Comparison of ENCODE assay signal across 10 mouse cellular contexts in the genomic region with DNA sequence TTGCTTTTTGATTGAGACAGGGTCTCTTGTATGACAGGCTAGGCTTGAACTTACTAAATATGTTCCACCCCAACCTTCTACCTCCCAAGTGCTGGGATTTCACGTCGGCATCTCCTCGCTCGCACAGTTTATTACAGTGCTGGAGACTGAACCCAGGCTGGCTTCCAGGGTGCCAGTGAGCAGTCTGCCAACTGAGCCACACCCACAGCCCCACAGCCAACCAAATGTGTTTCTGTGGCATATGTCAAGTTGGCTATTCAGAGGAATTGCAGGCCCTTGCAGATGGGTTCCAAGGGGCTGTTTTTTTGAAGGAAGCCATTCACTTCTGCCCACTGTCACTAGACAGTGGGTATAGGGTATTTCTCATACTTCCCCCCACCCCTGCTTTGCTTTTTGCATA. TPM values are rescaled to one million over a fixed set of nuclear protein-coding genes. Genes with fewer than 3 reads are reported as not detected.
DNase-seq lines count a peak whose midpoint lies in the region; TF ChIP-seq lines count a peak whose summit lies in the region.
"Had no signal": no experiment of that assay in that cellular context is flagged by ENCODE, and none has a peak within 500 bp of the region (broad histone marks: within the 10 kb centered on the region; RNA-seq: fewer than 3 reads in every experiment).

No protein-coding gene starts in this region.

- H3K9me3 ChIP-seq in CH12.LX (replicated peaks; ENCODE audit: low read length): no peaks in the 10 kb centered on the region
- H3K9me3 ChIP-seq: embryonic facial prominence, embryonic 13.5 days had no signal

- H3K4me2 ChIP-seq in CH12.LX (ENCODE audit: insufficient read depth, low read depth, poor library complexity, severe bottlenecking): peak overlapping the region; percentile 1; the same call in 1 of the 2 replicates
- H3K4me2 ChIP-seq: embryonic facial prominence, embryonic 13.5 days had no signal

- TF ChIP-seq POLR2A in heart, adult 2 months (IDR thresholded peaks at IDR 0.05; ENCODE audit: insufficient read depth, low read depth, low read length): no peak
- TF ChIP-seq POLR2A in CH12.LX (IDR thresholded peaks at IDR 0.05; ENCODE audit: low read depth, low read length): no peak

- in situ Hi-C loops in CH12.LX (cut with MboI; ENCODE audit: low pct_ligation_motif_present, low pct_unique_long_range_greater_than_20kb, low sequenced_read_pairs): no loop called here

- DNase-seq in heart, adult 2 months: peak; percentile 60 to 73
- DNase-seq in heart, postnatal 25 days (ENCODE audit: low spot score): no peak
- no peak for DNase-seq in CH12.LX (ENCODE audit: extremely low read depth)
- DNase-seq in heart, postnatal 4 days: peak; percentile 57
- DNase-seq in thymus, postnatal 0 days (ENCODE audit: low spot score): no peak
- DNase-seq in left cerebral cortex, adult 2 months (ENCODE audit: extremely low spot score in 1 of 2, low spot score in 2 of 2): no peak
- DNase-seq in frontal cortex, postnatal 36 days (ENCODE audit: low spot score in 2 of 2): no peak

- TF ChIP-seq EP300 in heart, adult 2 months (IDR thresholded peaks at IDR 0.05; ENCODE audit: insufficient read depth, low read depth, low read length): no peak
- no peak for TF ChIP-seq EP300 in CH12.LX (IDR thresholded peaks at IDR 0.05; ENCODE audit: low read length)

- H3K9ac ChIP-seq in heart, adult 2 months (ENCODE audit: low read depth, low read length): no peak overlapping the region
- H3K9ac ChIP-seq in CH12.LX (ENCODE audit: insufficient read depth, low read depth): no peak overlapping the region
- H3K9ac ChIP-seq: embryonic facial prominence, embryonic 13.5 days; liver, embryonic 14.5 days had no signal

- peaks cover 38% of the 10 kb centered on the region for H3K4me1 ChIP-seq in heart, adult 2 months (ENCODE audit: control insufficient read depth, insufficient read depth, low read length)
- peaks cover 46 to 93% of the 10 kb centered on the region in 2 experiments for H3K4me1 ChIP-seq in CH12.LX (ENCODE audit: control insufficient read depth in 1 of 2, insufficient read depth in 2 of 2)
- peaks cover 54% of the 10 kb centered on the region for H3K4me1 ChIP-seq in brown adipose tissue, adult 24 weeks (ENCODE audit: control insufficient read depth, insufficient read depth, insufficient read length, low read length)

- no peak for TF ChIP-seq CTCF in heart, adult 2 months (IDR thresholded peaks at IDR 0.05)
- no peak for TF ChIP-seq CTCF in CH12.LX (conservative IDR thresholded peaks at IDR 0.05 in 1 of 2, IDR thresholded peaks at IDR 0.05 in 1 of 2; ENCODE audit: low read depth in 2 of 2, low read length in 2 of 2)
- no peak for TF ChIP-seq CTCF in left cerebral cortex, adult 2 months (IDR thresholded peaks at IDR 0.05)

- no peaks in the 10 kb centered on the region for H3K27me3 ChIP-seq in heart, adult 2 months (ENCODE audit: control insufficient read depth, insufficient read depth, low read length)
- no peaks in the 10 kb centered on the region for H3K27me3 ChIP-seq in CH12.LX (replicated peaks)
- H3K27me3 ChIP-seq: embryonic facial prominence, embryonic 13.5 days had no signal

- H3K36me3 ChIP-seq in heart, adult 2 months (ENCODE audit: control insufficient read depth, insufficient read depth, low read length): peaks cover 26% of the 10 kb centered on the region
- peaks cover 0 to 29% of the 10 kb centered on the region in 2 experiments for H3K36me3 ChIP-seq in CH12.LX (replicated peaks in 1 of 2; ENCODE audit: control insufficient read depth in 1 of 2, insufficient read depth in 1 of 2, low read length in 1 of 2)

- 59% methylated on average over 4 of the region's 4 CpGs for WGBS in heart, adult 2 months

- H3K4me3 ChIP-seq in heart, adult 2 months: no peak overlapping the region
- no peak overlapping the region for H3K4me3 ChIP-seq in CH12.LX (replicated peaks in 1 of 3; ENCODE audit: low read depth in 2 of 3, low read length in 2 of 3, poor library complexity in 1 of 3)
- H3K4me3 ChIP-seq in brown adipose tissue, adult 24 weeks (ENCODE audit: insufficient read depth, low read depth, low read length): no peak overlapping the region
- no peak overlapping the region for H3K4me3 ChIP-seq in left cerebral cortex, adult 2 months
- H3K4me3 ChIP-seq: embryonic facial prominence, embryonic 13.5 days had no signal

- dilution Hi-C loops in CH12.LX (cut with MboI; ENCODE audit: extremely low pct_ligation_motif_present, extremely low pct_unique_long_range_greater_than_20kb, low sequenced_read_pairs): no loop called here

- peak overlapping the region; percentile 50 for H3K27ac ChIP-seq in heart, adult 2 months
- no peak overlapping the region; the same call in 1 of the 2 replicates for H3K27ac ChIP-seq in CH12.LX (ENCODE audit: insufficient read depth, low read depth)
- peak overlapping the region; percentile 42 for H3K27ac ChIP-seq in brown adipose tissue, adult 24 weeks (replicated peaks; ENCODE audit: low read depth, low read length)
- no peak overlapping the region for H3K27ac ChIP-seq in left cerebral cortex, adult 2 months
- H3K27ac ChIP-seq: liver, embryonic 14.5 days had no signal

- peaks cover 1% of the 10 kb centered on the region; the same call in 1 of the 2 replicates for H3K79me2 ChIP-seq in heart, adult 2 months (replicated peaks; ENCODE audit: control insufficient read depth, insufficient read depth, low read length)
- peaks cover 21% of the 10 kb centered on the region for H3K79me2 ChIP-seq in CH12.LX (replicated peaks; ENCODE audit: control insufficient read depth, extremely low read depth, insufficient read depth, poor library complexity, severe bottlenecking)

- no peak for TF ChIP-seq RAD21 in CH12.LX (IDR thresholded peaks at IDR 0.05; ENCODE audit: low read depth, low read length)

- intact Hi-C loops in heart, adult 2 months (cut with DNase I): no loop called here
- intact Hi-C loops in heart, postnatal 25 days (cut with DNase I): no loop called here
- intact Hi-C loops in left cerebral cortex, adult 2 months (cut with DNase I): no loop called here

TF ChIP-seq in CH12.LX, 34 proteins besides CTCF, POLR2A, EP300 and RAD21:
- TF ChIP-seq MYC (IDR thresholded peaks at IDR 0.05; ENCODE audit: low read depth, low read length): no peak
- TF ChIP-seq MAZ (IDR thresholded peaks at IDR 0.05; ENCODE audit: low read depth, low read length): no peak
- TF ChIP-seq MAFK (IDR thresholded peaks at IDR 0.05; ENCODE audit: insufficient replicate concordance, low read length): no peak
- TF ChIP-seq GABPA (IDR thresholded peaks at IDR 0.05; ENCODE audit: insufficient replicate concordance, low read depth, low read length): no peak
- no peak for TF ChIP-seq SMC3 (IDR thresholded peaks at IDR 0.05; ENCODE audit: low read depth, low read length)
- no peak for TF ChIP-seq POLR2AphosphoS2 (IDR thresholded peaks at IDR 0.05; ENCODE audit: low read depth, low read length)
- no peak for TF ChIP-seq RCOR1 (conservative IDR thresholded peaks at IDR 0.05; ENCODE audit: low read depth, low read length)
- no peak for TF ChIP-seq TCF12 (IDR thresholded peaks at IDR 0.05; ENCODE audit: low read depth, low read length)
- no peak for TF ChIP-seq JUND (conservative IDR thresholded peaks at IDR 0.05; ENCODE audit: low read depth, low read length)

RNA-seq across cellular contexts. Expression of a gene that starts 7.3 kb away (rescaled TPM):
- 100 to 1,000 TPM; 205 to 213 TPM for total RNA-seq in heart, adult 2 months (2021)
- polyA plus RNA-seq in heart, adult 2 months (2012; rRNA removed): 136 and 193 TPM in 2 replicates
- 100 to 1,000 TPM; 240 to 246 TPM for total RNA-seq in heart, postnatal 25 days (2021)
- total RNA-seq in CH12.LX (2012; rRNA removed) (163 and 168 TPM in 2 replicates), CH12.LX (2014; rRNA removed) (115 and 125 TPM in 2 replicates)
- 162 and 163 TPM in 2 replicates for polyA plus RNA-seq in CH12.LX (2012; ENCODE audit: insufficient read length, low read depth)
- polyA plus RNA-seq in brown adipose tissue, adult 24 weeks (2012; ENCODE audit: insufficient read depth, insufficient read length, missing spikeins): 212 and 213 TPM in 2 replicates
- 100 to 1,000 TPM; 355 to 365 TPM for total RNA-seq in heart, postnatal 4 days (2021)
- 131 TPM in 2 replicates for polyA plus RNA-seq in thymus, postnatal 0 days (2015; fragmentation: Nextera tagmentation; extraction: Ambion mirVana)
- total RNA-seq in left cerebral cortex, adult 2 months (2021): 10 to 100 TPM; 85.5 to 86.7 TPM

RNA-seq across cellular contexts. Expression of a gene that starts 52.0 kb away (rescaled TPM):
- 1 to 10 TPM; 6.5 to 9.7 TPM for total RNA-seq in heart, adult 2 months (2021)
- polyA plus RNA-seq in heart, adult 2 months (2012; rRNA removed): 9.2 and 24.8 TPM in 2 replicates
- 10 to 100 TPM; 11.4 to 13.4 TPM for total RNA-seq in heart, postnatal 25 days (2021)
- total RNA-seq in CH12.LX (2012; rRNA removed): 4.3 and 4.4 TPM in 2 replicates
- 0.27 TPM in 1 of 2 replicates, not detected in the other for total RNA-seq in CH12.LX (2014; rRNA removed)
- polyA plus RNA-seq in CH12.LX (2012; ENCODE audit: insufficient read length, low read depth): 0.23 and 0.61 TPM in 2 replicates
- polyA plus RNA-seq in brown adipose tissue, adult 24 weeks (2012; ENCODE audit: insufficient read depth, insufficient read length, missing spikeins): 42.5 and 46.3 TPM in 2 replicates
- total RNA-seq in heart, postnatal 4 days (2021): 10 to 100 TPM in 1 of 2 experiments, 1 to 10 TPM in 1; 9.2 to 12.2 TPM
- 25.4 and 26.8 TPM in 2 replicates for polyA plus RNA-seq in thymus, postnatal 0 days (2015; fragmentation: Nextera tagmentation; extraction: Ambion mirVana)
- under 1 TPM in 1 of 2 experiments, not detected in 1; 0.32 TPM for total RNA-seq in left cerebral cortex, adult 2 months (2021)

Comparison
In these comparisons a context has a peak if more than half of its experiments do, and no peak if none do; other contexts are left out.
1. DNase-seq: peak in heart, adult 2 months (2 of 2) and heart, postnatal 4 days (single experiment); none in heart, postnatal 25 days (single experiment), CH12.LX (single experiment), thymus, postnatal 0 days (single experiment), left cerebral cortex, adult 2 months (0 of 2) and frontal cortex, postnatal 36 days (0 of 2).
2. H3K27ac ChIP-seq: peak in heart, adult 2 months (single experiment) and brown adipose tissue, adult 24 weeks (single experiment); none in CH12.LX (single experiment) and left cerebral cortex, adult 2 months (single experiment).